Comparison of ENCODE assay signal across 9 mouse cellular contexts in the genomic region with DNA sequence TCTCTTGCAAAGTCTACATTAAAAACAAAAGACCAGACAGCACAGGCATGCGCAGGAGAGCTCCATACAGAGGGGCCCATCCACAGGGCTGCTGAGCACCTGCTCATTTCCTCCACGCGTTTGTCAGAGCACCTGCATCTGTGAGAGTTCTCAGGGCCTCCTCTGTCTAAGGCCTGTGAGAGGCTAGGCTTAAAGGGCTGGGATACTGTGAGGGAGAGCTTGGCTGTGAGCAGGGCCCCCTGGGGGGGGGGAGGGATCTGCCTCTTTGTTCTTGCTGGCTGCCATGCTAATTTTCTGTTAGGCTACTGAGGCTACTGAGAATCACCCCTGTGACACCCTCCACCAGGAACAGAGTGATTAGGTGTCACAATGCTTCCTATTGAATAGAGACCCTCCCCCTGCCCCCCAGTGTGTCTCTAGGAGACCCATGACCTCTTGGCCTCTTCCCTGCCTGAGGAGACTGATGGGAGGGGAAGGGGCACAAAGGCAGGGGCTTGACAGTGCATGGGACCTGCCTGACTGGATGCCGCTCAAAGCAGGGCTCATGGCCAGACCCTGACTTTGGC. TPM values are rescaled to one million over a fixed set of nuclear protein-coding genes. Genes with fewer than 3 reads are reported as not detected.
DNase-seq lines count a peak whose midpoint lies in the region; ATAC-seq and TF ChIP-seq lines count a peak whose summit lies in the region.
"Had no signal": no experiment of that assay in that cellular context is flagged by ENCODE, and none has a peak within 500 bp of the region (broad histone marks: within the 10 kb centered on the region; RNA-seq: fewer than 3 reads in every experiment).

No protein-coding gene starts in this region.

- H3K36me3 ChIP-seq in kidney, postnatal 0 days (ENCODE audit: insufficient read depth, low read length), result no peaks in the 10 kb centered on the region
- H3K36me3 ChIP-seq in forebrain, embryonic 10.5 days (replicated peaks), result no peaks in the 10 kb centered on the region

- no peaks in the 10 kb centered on the region for H3K27me3 ChIP-seq in kidney, postnatal 0 days (ENCODE audit: insufficient read depth, low read length)
- H3K27me3 ChIP-seq in forebrain, embryonic 10.5 days (ENCODE audit: poor library complexity, severe bottlenecking), result peaks cover 28% of the 10 kb centered on the region
- H3K27me3 ChIP-seq: Patski had no signal

- no peak overlapping the region for H3K4me2 ChIP-seq in kidney, postnatal 0 days (ENCODE audit: low read length)

- H3K4me3 ChIP-seq in kidney, postnatal 0 days (replicated peaks; ENCODE audit: low read depth, low read length), result no peak overlapping the region
- H3K4me3 ChIP-seq in forebrain, embryonic 10.5 days, result 0 out of 2 replicates have a peak overlapping the region, but pooled peaks have one; percentile 11

- no peak; the same call in 1 of the 2 replicates for ATAC-seq in kidney, postnatal 0 days (replicated peaks; ENCODE audit: low FRiP score, low read depth)
- ATAC-seq in erythroblast, adult 5-6 weeks (replicated peaks; ENCODE audit: low FRiP score, poor library complexity, severe bottlenecking), result no peak

- DNase-seq in kidney, postnatal 0 days (ENCODE audit: low spot score), result no peak
- no peak for DNase-seq in kidney, adult 18-20 months
- DNase-seq in forebrain, embryonic 10.5 days (ENCODE audit: extremely low spot score, low spot score), result peak; percentile 65
- peak; percentile 77 for DNase-seq in mesoderm, embryonic 11.5 days (ENCODE audit: low read depth, low spot score)
- peak; percentile 75 to 80 for DNase-seq in thymus, postnatal 10 days (ENCODE audit: low spot score in 2 of 2)
- DNase-seq in kidney, postnatal 36 days, result no peak
- DNase-seq in adrenal gland, postnatal 4 days (ENCODE audit: low spot score in 2 of 2), result no peak

- 32% methylated on average over 4 of the region's 4 CpGs for WGBS in kidney, postnatal 0 days
- 1% methylated on average over 4 of the region's 4 CpGs for WGBS in forebrain, embryonic 10.5 days

- no peak for TF ChIP-seq CTCF in kidney, postnatal 0 days (IDR thresholded peaks at IDR 0.05; ENCODE audit: low read depth)

- H3K9me3 ChIP-seq in kidney, postnatal 0 days (replicated peaks; ENCODE audit: low read length), result no peaks in the 10 kb centered on the region
- H3K9me3 ChIP-seq in forebrain, embryonic 10.5 days, result no peaks in the 10 kb centered on the region

- H3K27ac ChIP-seq in kidney, postnatal 0 days, result peak overlapping the region; percentile 5; the same call in 1 of the 2 replicates
- peak overlapping the region; percentile 83 for H3K27ac ChIP-seq in forebrain, embryonic 10.5 days

- peaks cover 25% of the 10 kb centered on the region for H3K4me1 ChIP-seq in kidney, postnatal 0 days (replicated peaks; ENCODE audit: insufficient read depth, low read length)
- H3K4me1 ChIP-seq in forebrain, embryonic 10.5 days, result peaks cover 61% of the 10 kb centered on the region

- H3K9ac ChIP-seq in kidney, postnatal 0 days (ENCODE audit: low read depth, low read length), result no peak overlapping the region

RNA-seq across cellular contexts. Expression of gene Tpra1, which starts 23.7 kb away (rescaled TPM):
- polyA plus RNA-seq in kidney, postnatal 0 days (2015; fragmentation: Nextera tagmentation; extraction: Ambion mirVana), result 62.2 and 71.1 TPM in 2 replicates
- 47.9 and 51.5 TPM in 2 replicates for polyA plus RNA-seq in forebrain, embryonic 10.5 days (2016; fragmentation: Nextera tagmentation; extraction: Ambion mirVana)
- total RNA-seq in adrenal gland, postnatal 4 days (2021), result 100 to 1,000 TPM; 112 to 121 TPM
- 112 and 136 TPM in 2 replicates for total RNA-seq in erythroblast, adult 5-6 weeks (2015; ENCODE audit: low replicate concordance)
- total RNA-seq in erythroblast, adult 5-6 weeks (2017; ENCODE audit: low replicate concordance), result 210 and 272 TPM in 2 replicates

RNA-seq across cellular contexts. Expression of gene Mcm2, which starts 27.1 kb away (rescaled TPM):
- polyA plus RNA-seq in kidney, postnatal 0 days (2015; fragmentation: Nextera tagmentation; extraction: Ambion mirVana), result 59.3 and 73.1 TPM in 2 replicates
- polyA plus RNA-seq in forebrain, embryonic 10.5 days (2016; fragmentation: Nextera tagmentation; extraction: Ambion mirVana), result 305 and 322 TPM in 2 replicates
- total RNA-seq in adrenal gland, postnatal 4 days (2021), result 10 to 100 TPM; 69.6 to 83.3 TPM
- 30.6 and 34.7 TPM in 2 replicates for total RNA-seq in erythroblast, adult 5-6 weeks (2015; ENCODE audit: low replicate concordance)
- 78.5 and 87.8 TPM in 2 replicates for total RNA-seq in erythroblast, adult 5-6 weeks (2017; ENCODE audit: low replicate concordance)

RNA-seq across cellular contexts. Expression of gene Podxl2, which starts 50.9 kb away (rescaled TPM):
- polyA plus RNA-seq in kidney, postnatal 0 days (2015; fragmentation: Nextera tagmentation; extraction: Ambion mirVana), result 50.6 and 54.2 TPM in 2 replicates
- polyA plus RNA-seq in forebrain, embryonic 10.5 days (2016; fragmentation: Nextera tagmentation; extraction: Ambion mirVana), result 44.7 and 52.8 TPM in 2 replicates
- total RNA-seq in adrenal gland, postnatal 4 days (2021), result 10 to 100 TPM; 60.1 to 62.8 TPM
- total RNA-seq in erythroblast, adult 5-6 weeks (2015; ENCODE audit: low replicate concordance), result not detected in 2 replicates
- total RNA-seq in erythroblast, adult 5-6 weeks (2017; ENCODE audit: low replicate concordance), result not detected in 2 replicates

Comparison
In these comparisons a context has a peak if more than half of its experiments do, and no peak if none do; other contexts are left out.
1. DNase-seq: peak in forebrain, embryonic 10.5 days (single experiment), mesoderm, embryonic 11.5 days (single experiment) and thymus, postnatal 10 days (2 of 2); none in kidney, postnatal 0 days (single experiment), kidney, adult 18-20 months (single experiment), kidney, postnatal 36 days (0 of 2) and adrenal gland, postnatal 4 days (0 of 2).
2. RNA of gene Podxl2, which starts 50.9 kb away (total RNA-seq): 60.1 to 62.8 TPM in adrenal gland, postnatal 4 days; not detected in erythroblast, adult 5-6 weeks; every median in the first group is over 10 times any median in the second.